Mouse (Mus musculus) lung, postnatal 25 days (tissue): ENCODE results near the gene Lhx5.
A peak's percentile ranks its signal among the peaks of the same experiment; 100 is the strongest.

Experiments
- DNase-seq: peaks from one replicate; pipeline ENCODE4 v3.0.0; 2022; ENCODE audit warnings: low spot score

Lhx5 gene

GRCm38 (mm10) chr5:120431649-120432485 lies at the start of gene Lhx5:
Gene Lhx5, plus strand, starts transcription at chr5:120431699.
- DNase-seq, result no peak

- no peak for DNase-seq
Observed at GRCm38 (mm10) chr5:120386361-120386760, 45.1 kb upstream of the Lhx5 start.

- DNase-seq, result no peak
Observed at GRCm38 (mm10) chr5:120388765-120389164, 42.7 kb upstream of the Lhx5 start.

GRCm38 (mm10) chr5:120389973-120390372 lies 41.5 kb upstream of the Lhx5 start:
- DNase-seq, result no peak

- no peak for DNase-seq
Observed at GRCm38 (mm10) chr5:120393871-120394667, 37.4 kb upstream of the Lhx5 start.

- no peak for DNase-seq
Observed at GRCm38 (mm10) chr5:120397988-120398387, 33.5 kb upstream of the Lhx5 start.

- DNase-seq, result no peak
Observed at GRCm38 (mm10) chr5:120404831-120405591, 26.5 kb upstream of the Lhx5 start.

- no peak for DNase-seq
Observed at GRCm38 (mm10) chr5:120408933-120409332, 22.6 kb upstream of the Lhx5 start.

GRCm38 (mm10) chr5:120409385-120410378 lies 21.8 kb upstream of the Lhx5 start:
- DNase-seq, result no peak

GRCm38 (mm10) chr5:120413436-120413835 lies 18.1 kb upstream of the Lhx5 start:
- DNase-seq, result no peak

GRCm38 (mm10) chr5:120420106-120420505 lies 11.4 kb upstream of the Lhx5 start:
- DNase-seq, result no peak

GRCm38 (mm10) chr5:120424039-120424438 lies 7.5 kb upstream of the Lhx5 start:
- peak; percentile 21 for DNase-seq

- no peak for DNase-seq
Observed at GRCm38 (mm10) chr5:120424657-120425056, 6.8 kb upstream of the Lhx5 start.

- DNase-seq, result no peak
Observed at GRCm38 (mm10) chr5:120425711-120426110, 5.8 kb upstream of the Lhx5 start.

- no peak for DNase-seq
Observed at GRCm38 (mm10) chr5:120426572-120426971, 4.9 kb upstream of the Lhx5 start.

- DNase-seq, result no peak
Observed at GRCm38 (mm10) chr5:120427451-120427938, 4.0 kb upstream of the Lhx5 start.

GRCm38 (mm10) chr5:120428189-120428838 lies 3.2 kb upstream of the Lhx5 start:
- DNase-seq, result no peak

- no peak for DNase-seq
Observed at GRCm38 (mm10) chr5:120428990-120429389, 2.5 kb upstream of the Lhx5 start.

- no peak for DNase-seq
Observed at GRCm38 (mm10) chr5:120429692-120430091, 1.8 kb upstream of the Lhx5 start.

- DNase-seq, result no peak
Observed at GRCm38 (mm10) chr5:120431001-120431583, 407 bp upstream of the Lhx5 start.
